Mouse (Mus musculus): ENCODE data around the gene Il17re. TPM values are rescaled to one million over a fixed set of nuclear protein-coding genes. Genes with fewer than 3 reads are reported as not detected.

Gene Il17re
- under 1 TPM; 0.53 to 0.55 TPM for total RNA-seq (2021)
- long read RNA-seq, experiment 1, result 0 reads
- long read RNA-seq, experiment 2, result 0 reads

DNA sequence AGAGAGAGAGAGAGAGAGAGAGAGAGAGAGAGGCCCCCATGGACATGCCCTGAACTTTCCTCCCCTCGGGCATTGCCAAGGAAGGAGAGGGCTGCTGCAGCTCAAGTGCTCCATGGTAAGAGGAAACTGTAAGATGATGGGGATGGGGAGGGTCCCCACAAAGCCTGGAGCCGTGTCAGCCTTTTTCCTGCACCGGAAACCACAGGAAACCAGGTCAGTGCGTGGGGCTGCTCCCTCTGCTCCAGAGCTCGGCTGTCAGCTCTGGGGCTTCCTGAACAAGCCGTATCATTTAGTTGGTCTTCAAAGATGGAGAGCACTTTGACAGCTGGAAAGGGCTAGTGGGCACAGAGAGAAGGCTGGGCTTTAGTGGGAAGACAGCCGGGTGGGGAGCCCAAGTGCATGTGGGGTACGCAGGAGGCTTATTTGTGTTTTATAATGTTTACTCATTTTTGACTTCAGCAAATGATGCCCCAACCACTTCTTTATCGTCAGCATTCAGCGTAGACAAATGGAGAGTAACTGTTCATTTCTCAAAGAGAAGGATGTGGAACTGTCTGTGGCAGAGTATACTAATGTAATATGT is at the start of gene Il17re:
Il17re (plus strand) TSS at position 533 of the 583 bp plus-strand sequence.
- intact Hi-C loops (cut with DNase I), result no loop called here
- no peak for DNase-seq (ENCODE audit: low spot score in 2 of 2)

DNA sequence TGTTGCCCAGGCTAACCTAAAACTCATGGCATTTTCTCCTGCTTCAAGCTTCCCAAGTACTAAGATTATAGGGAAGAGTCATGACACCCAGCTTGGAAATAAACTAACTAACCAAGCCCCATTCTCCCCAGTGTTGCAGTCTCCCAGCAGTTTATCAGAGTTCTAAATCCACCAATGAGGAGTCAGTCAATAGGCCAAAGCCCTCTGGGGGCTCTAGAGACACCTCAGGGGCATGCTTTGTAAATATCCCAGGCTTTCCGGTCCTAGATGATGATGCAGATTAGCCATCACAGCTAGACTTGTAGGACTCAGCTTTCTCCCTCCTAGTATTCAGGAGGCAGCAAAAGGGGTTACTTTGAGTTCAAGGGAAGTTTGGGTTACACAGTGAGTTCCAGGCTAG is 48.3 kb upstream of the Il17re start:
- no peak for DNase-seq (ENCODE audit: low spot score in 2 of 2)
- intact Hi-C loops (cut with DNase I), result no loop called here

DNA sequence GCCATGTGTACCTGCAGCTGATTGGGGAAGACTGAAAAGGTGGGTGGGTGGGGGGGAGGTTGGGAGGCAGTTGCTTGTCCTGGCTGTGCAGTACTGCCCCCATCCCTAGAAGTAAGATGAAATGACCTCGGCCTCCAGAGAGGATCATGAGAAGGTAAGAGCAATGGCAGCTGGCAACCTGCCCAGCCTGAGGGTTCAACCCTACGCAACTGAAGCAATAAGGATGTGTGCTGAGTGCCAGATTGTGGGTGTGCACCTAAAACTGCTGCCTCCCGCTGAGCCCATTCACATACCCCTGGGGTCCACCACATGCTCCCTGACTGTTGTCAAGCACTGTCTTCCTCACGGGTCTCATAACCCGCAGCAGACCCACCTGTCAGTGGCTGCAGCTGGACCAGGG is 41.9 kb upstream of the Il17re start:
- intact Hi-C loops (cut with DNase I), result no loop called here

DNA sequence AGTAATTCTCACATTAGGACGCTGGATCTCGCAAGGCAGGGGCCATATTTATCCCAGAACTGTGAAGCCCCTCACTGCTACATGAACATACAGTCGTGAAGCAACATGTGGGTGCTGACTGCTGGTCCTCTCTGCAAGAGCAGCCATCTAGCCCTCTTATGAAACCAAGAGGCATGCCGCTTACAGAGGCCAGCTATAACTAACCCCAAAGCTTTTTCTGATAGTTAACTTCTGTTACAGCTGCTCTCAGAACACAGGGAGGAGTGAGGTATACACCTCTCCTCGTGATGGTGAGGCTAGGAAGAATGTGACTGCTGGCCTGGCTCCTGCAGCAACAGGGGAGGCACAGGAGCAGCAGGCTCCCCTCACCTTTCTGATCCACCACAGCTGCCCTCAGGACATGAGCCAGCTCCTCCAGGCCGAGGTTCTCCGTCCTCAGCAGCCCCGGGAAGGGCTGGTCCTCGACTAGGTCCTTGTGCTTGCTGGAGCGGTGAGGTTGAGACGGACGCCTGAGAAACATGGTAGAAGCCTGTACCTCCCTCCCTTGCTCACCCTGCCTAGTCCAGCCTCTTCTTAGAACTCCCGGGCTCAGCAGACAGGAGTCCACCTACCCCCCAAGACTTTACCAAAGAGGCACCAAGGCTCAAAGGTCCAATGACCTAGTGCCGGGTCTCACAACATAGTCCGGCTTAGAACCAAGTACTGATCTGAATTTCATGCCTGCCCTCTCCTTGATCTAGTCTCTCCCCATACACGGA is 39.7 kb upstream of the Il17re start:
- no peak for DNase-seq (ENCODE audit: low spot score in 2 of 2)
- intact Hi-C loops (cut with DNase I), result no loop called here

More for the DNA sequence above, 41.9 kb upstream of the Il17re start:
- DNase-seq (ENCODE audit: low spot score in 2 of 2), result no peak

DNA sequence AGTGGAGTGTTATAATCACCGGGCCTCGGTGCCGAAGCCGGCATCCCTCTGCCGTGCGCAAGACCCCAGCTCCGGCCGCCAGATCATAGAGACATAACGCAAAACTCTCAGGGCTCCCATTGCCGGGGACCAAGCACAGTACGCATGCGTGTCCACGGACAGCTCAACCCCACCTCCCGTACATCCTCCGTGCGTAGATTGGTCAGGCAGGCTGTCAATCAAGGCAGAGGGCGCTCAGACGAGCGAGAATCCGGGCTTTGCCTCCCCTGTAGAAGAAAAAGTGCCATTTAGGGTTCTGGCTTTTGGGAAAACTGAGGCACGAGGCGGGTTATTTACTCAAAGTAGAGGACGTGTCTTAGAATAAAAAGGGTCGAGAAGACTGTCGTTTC is 39.1 kb upstream of the Il17re start, which contains the start of gene Rpusd3:
Rpusd3 (minus strand) TSS at position 142 of the 389 bp plus-strand sequence.
- intact Hi-C loops (cut with DNase I), result no loop called here
- DNase-seq (ENCODE audit: low spot score in 2 of 2), result peak; percentile 95 to 99

DNA sequence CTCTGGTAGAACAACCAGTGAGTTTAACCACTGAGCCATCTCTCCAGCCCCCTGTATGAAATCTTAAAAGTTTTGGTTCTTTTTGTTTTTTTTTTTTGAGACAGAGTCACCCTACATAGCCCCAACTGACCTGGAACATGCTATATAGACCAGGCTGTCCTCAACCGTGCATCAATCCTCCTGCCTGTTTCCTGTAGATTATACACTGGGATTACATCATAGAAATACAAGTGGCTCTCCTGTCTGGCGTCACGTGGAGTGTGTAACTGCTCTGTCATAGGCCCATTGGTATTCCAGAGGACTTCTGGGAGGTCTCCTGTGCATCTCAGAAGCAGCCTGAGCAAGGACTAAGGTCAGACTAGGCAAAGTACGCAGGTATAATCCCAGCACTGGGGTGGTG is 35.3 kb upstream of the Il17re start:
- no peak for DNase-seq (ENCODE audit: low spot score in 2 of 2)
- intact Hi-C loops (cut with DNase I), result no loop called here

DNA sequence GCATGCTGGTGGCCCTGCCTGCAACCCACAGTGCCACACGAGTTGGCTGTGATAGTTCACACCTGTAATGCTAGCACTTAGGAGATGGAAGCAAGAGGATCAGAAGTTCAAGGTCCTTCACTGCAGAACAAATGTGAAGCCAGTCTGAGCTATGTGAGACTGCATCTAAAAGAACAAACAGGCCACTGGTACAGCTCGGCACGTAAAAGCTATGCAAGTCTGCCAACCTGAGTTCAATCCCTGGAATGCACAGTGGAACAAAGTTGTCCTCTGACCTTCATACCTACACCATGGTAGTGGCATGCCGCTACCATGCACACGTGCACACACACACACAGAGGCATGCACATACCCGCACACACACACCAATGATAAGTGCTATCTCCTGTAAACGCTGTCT is 34.1 kb upstream of the Il17re start:
- DNase-seq (ENCODE audit: low spot score in 2 of 2), result no peak
- intact Hi-C loops (cut with DNase I), result no loop called here

DNA sequence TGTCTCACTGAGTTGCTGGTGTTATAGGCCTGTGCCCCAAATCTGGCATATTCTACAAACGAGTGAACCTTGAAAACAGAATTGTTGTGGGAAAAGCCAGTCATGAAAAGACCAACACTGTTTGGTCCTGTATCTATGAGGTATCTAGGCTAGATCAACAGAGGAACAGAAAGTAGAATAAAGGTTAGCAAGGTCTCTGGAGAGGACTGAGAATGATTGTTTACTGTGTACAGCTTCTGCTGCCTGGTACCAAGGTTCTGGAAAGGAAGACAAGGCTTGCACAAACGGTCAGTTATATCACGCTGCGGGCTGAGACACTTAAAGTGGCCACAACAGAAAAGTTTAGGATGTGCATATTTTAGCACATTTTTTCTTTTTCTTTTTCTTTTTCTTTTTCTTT is 31.6 kb upstream of the Il17re start:
- intact Hi-C loops (cut with DNase I), result no loop called here
- no peak for DNase-seq (ENCODE audit: low spot score in 2 of 2)

DNA sequence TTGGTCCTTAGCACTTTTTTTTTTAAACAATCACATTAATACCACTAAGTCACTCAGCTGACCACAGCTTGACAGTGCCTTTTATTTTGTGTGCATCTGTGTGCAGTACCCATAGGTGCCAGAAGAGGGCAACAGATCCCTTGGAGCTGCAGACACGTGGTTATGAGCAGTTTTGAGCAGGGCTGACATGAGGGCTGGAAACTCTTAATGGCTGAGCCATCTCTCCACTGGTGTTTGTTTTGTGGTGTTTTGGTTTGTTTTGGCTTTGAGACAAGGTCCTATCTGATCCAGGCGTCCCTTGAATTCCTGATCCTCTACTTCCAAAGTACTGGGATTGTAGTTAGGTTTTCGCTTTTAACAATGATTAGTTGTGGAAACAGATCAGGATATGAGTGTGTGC is 30.9 kb upstream of the Il17re start:
- intact Hi-C loops (cut with DNase I), result no loop called here
- peak in 1 of 2 experiments; percentile 57 for DNase-seq (ENCODE audit: low spot score in 2 of 2)

DNA sequence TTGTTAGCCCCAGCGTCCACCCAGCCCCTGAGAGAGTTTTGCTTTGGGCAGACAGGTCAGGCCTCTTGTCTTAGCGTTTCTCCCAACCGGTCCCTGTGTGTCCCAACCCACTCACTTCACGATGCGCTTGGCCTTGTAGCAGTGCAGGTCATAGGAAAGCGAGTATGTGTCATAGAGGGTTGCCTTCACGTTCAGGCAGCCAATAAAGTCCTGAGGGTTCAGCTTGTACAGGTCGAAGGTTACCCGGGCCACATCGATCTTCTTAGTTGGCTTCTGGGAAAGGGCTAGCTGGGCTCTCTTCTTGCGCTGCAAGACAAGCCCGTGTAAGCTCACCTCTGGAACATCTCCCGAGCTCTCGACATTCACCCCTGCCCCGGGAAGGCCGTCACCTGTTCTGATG is 30.3 kb upstream of the Il17re start:
- intact Hi-C loops (cut with DNase I), result no loop called here

DNA sequence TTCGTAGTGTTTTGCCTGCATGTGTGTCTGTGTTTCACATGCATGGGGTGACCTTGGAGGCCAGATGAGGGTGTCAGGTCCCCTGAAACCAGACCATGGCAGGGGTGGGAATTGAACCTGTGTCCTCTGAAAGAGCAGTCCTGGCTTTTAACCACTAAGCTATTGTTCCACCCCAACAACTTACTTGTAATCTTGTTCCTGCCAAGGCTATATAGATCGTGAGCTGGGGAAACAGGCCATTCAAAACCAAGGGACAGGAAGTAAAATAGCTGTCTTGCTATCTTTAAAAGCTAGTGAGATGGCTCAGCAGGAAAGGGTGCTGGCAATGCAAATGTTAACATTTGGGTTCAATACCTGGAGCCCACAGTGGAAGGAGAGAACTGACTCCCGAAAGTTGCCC is 28.3 kb upstream of the Il17re start:
- DNase-seq (ENCODE audit: low spot score in 2 of 2), result no peak
- intact Hi-C loops (cut with DNase I), result no loop called here

More for the DNA sequence above, 30.3 kb upstream of the Il17re start:
- no peak for DNase-seq (ENCODE audit: low spot score in 2 of 2)

DNA sequence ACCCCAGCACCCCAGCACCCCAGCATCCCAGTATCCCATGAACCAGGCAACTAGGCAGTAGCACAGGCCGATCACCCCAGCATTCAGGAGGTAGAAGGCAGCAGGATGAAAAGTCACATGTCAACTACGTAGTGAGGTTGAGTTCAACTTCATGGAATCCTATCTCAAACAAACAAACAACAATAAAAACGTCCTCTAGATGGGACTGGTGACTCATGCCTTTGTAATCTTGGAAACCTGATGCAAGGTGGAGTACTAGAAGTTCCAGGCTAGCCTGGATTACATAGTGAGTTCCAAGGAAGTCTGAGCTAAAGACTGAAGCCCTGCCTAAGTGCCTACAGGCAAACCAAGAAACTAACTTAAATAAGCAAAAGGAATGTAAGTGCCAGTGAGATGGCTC is 27.4 kb upstream of the Il17re start:
- DNase-seq (ENCODE audit: low spot score in 2 of 2), result no peak
- intact Hi-C loops (cut with DNase I), result no loop called here

DNA sequence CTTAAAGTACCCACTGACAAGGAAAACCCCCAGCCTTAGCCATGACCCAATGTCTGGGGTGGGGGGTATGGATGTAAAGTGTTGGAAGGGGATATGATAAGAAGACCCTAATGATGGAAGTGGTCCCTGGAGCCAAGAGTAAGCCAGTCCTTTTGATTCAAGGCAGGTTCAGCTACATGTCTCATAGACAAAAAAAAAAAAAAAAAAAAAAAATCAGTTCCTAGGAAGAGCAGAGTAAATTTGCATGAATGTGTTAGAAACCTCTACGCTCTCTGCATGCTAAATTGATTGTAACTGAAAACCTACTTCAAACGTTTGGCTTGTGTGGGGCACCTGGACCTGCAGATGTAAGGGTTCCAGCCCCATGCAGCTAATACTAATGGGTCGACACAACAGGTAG is 26.5 kb upstream of the Il17re start:
- intact Hi-C loops (cut with DNase I), result no loop called here
- DNase-seq (ENCODE audit: low spot score in 2 of 2), result no peak

DNA sequence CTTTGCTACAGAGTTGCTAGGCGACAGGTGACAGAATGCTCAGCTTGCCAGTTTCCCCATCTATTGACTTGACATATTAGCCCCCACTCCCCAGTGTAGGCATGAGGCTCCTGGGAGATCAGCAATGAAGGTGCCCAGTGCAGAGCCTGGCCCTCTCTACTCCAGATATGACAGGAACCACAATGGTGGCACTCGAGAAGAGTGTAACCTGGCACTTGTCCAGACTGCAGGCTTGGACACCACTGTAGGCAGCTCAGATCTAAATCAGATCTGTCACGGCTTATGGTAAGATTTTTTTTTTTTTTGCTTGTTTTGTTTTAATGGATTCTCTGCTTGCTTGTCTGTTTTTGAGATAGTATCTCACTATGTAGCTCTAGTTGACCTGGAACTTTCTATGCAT is 24.6 kb upstream of the Il17re start:
- intact Hi-C loops (cut with DNase I), result no loop called here
- no peak for DNase-seq (ENCODE audit: low spot score in 2 of 2)

DNA sequence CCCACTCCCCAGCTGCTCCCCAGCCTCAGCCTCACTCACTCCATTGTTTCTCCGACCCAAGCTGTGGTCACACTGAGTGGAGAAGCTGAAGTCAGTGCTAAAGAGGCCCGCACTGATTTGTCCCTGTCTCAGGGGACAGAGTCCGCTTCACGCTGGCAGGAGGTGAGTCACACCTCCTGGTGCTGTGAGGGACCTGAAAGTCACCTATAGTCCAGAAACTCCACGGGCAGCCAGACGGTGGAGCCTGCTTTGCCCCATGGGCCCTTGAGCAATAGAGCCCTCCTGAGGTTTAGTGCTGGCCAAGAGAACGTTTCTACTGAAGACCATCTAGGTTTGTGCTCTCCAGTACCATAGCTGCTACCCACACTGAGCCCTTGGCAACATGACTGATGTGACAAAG is 23.6 kb upstream of the Il17re start:
- intact Hi-C loops (cut with DNase I), result no loop called here
- no peak for DNase-seq (ENCODE audit: low spot score in 2 of 2)

DNA sequence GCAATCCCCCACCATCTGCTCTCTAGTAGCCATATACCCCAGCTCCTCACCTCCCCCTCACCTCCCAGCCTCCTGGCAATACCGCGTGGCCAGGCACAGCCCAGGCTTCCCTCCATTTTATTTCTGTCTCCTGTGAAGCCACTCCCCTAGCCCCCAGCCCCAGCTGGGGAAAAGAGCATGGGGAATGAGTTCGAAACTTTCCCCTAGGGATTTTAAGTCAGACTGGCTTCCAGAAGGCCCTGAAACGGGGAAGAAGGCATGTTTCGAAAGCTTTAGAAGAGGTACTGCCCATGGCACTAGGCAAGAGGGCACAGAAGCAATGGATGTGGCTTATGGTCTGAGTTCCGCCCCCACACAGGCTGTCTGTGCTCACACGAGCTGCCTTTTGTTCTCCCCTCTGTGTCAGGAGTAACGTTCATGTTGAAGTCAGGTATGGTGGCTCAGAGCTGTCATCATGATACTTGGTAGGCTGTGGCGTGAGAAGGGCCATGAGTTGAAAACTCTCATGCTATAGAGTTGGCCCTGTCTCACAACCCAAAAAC is 22.5 kb upstream of the Il17re start, which contains the start of gene Cidec:
Cidec (minus strand) TSS at position 97 of the 542 bp plus-strand sequence.
- no peak for DNase-seq (ENCODE audit: low spot score in 2 of 2)
- intact Hi-C loops (cut with DNase I), result no loop called here

DNA sequence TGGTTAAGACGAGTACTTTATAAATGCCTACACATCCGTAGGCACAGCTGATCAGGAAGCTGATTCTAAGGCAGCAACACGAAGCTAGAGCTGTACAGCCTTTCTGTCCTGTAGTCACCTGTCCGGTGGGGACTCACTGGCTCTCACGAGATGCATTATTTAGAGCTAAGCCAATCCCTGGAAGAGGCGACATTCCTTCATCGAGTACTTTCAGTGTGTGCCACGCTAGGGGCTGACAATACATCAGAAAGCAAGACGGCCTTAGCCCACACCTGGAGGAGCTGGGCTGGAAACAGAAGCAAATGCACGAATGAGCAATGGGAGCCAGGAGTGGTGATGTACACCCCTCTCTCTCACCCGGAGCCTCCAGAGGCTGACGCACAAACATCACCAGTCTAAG is 21.1 kb upstream of the Il17re start:
- intact Hi-C loops (cut with DNase I), result no loop called here
- no peak for DNase-seq (ENCODE audit: low spot score in 2 of 2)

DNA sequence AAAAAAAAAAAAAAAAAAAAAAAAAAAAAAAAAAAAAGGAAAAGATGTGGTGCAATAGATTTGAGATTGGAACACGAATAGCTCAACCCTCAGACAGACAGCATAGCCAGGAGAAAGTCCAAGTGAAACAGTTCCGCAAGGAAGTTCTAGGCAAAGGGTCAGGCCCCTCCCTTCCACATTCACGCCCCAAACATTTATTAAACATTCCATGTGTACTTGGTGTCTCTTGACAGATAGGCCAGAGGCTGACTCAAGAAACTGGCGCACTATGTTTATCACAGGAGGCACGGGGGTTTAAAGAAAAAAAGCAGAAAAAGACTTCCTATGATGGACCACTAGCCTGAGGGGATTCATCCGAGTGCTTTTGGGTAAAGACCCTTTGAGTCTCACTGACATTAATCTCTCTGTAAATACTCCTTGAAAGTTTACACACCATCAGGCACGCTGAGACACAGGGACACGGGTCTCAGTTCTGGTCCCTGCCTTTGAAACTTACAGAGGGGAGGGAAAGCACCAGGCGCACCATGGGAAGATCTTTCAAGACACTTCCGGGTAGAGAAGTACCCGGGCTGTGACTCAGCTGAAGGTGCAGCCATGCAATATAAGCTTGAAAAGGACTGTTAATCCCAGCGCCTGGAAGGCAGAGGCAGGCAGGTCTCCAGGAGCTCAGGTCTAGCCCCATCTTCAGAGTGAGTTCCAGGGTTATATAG is 19.4 kb upstream of the Il17re start:
- no peak for DNase-seq (ENCODE audit: low spot score in 2 of 2)
- intact Hi-C loops (cut with DNase I), result no loop called here

DNA sequence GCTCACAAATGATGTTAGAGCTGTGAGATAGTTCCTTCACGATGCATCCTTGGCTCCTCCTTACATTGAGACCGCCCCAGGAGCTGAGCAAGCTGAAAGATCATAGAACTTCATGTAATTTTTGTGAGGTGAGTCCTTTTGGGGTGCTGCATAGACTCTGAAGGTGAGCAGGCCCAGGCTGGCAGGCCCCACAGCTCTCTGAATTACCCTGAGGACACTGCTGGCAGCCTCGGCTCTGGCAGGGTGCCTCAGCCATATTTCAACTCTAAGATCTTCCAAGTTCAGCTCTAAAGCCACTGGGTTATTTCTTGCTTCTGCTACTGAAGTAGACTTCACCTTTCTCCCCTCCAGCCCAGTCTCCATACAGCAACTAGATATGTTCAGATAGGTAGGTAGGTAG is 17.6 kb upstream of the Il17re start:
- intact Hi-C loops (cut with DNase I), result no loop called here
- DNase-seq (ENCODE audit: low spot score in 2 of 2), result no peak

DNA sequence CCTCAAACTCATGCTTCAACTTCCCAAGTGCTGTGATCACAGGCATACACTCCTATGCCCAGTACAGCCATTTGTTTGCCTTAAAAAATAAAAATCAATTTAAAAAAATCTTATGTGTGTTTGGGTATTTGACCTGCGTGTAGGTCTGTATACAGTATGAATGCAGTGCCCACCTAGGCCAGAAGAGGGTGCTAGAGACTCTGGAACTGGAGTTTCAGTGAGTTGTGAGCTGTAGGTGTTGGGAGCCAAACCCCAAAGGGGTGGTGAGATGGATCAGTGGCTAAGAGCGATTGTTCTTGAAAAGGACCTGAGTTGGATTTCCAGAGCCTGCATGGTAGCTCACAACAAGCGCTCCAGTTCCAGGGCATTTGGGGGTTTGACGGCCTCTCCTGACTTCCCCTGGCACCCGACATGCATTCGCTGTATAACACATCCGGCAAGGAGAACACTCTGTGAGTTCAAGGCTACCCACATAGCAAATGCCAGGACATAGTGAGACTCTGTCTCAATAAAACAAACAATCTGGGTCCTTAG is 17.1 kb upstream of the Il17re start:
- peak; percentile 73 to 74 for DNase-seq (ENCODE audit: low spot score in 2 of 2)
- intact Hi-C loops (cut with DNase I), result no loop called here

Measured in left cerebral cortex, postnatal 14 days (tissue).